Mouse (Mus musculus) kidney, embryonic 16.5 days (tissue): Measurements from ENCODE around the gene Ninj1. TPM values are rescaled to one million over a fixed set of nuclear protein-coding genes. Genes with fewer than 3 reads are reported as not detected.
A peak's percentile ranks its signal among the peaks of the same experiment; 100 is the strongest.

Experiments used
- ATAC-seq: fragments of 200-750 bp; cut with Nextera tagmentation; 2 replicates; pipeline ENCODE4 v1.8.0; 2017; ENCODE audit warnings: moderate TSS enrichment; ENCODE audit not compliant: low FRiP score, low TSS enrichment
- H3K27ac ChIP-seq: fragments of 300-500 bp; sonication (generic); 2 replicates; pipeline ENCODE4 v1.5.1; 2014; ENCODE audit warnings: low read length
- H3K27me3 ChIP-seq: fragments of 300-500 bp; sonication (generic); 2 replicates; pipeline ENCODE4 v1.6.1; 2014; ENCODE audit warnings: low read length, control low read depth, mixed read lengths; ENCODE audit not compliant: insufficient read depth
- H3K36me3 ChIP-seq: fragments of 300-500 bp; sonication (generic); 2 replicates; pipeline ENCODE4 v1.6.1; 2014; ENCODE audit warnings: low read length, control low read depth, mixed read lengths; ENCODE audit not compliant: insufficient read depth
- H3K4me1 ChIP-seq: fragments of 300-500 bp; sonication (generic); 2 replicates; pipeline ENCODE4 v1.6.1; 2014; ENCODE audit warnings: low read length, control low read depth, mixed read lengths; ENCODE audit not compliant: insufficient read depth
- H3K4me2 ChIP-seq: fragments of 300-500 bp; sonication (generic); replicated peaks from 2 replicates; pipeline ENCODE4 v1.6.1; 2014; ENCODE audit warnings: low read depth, low read length
- H3K4me3 ChIP-seq: fragments of 300-500 bp; sonication (generic); 2 replicates; pipeline ENCODE4 v1.5.1; 2014; ENCODE audit warnings: mild to moderate bottlenecking, low read length
- H3K9ac ChIP-seq: fragments of 300-500 bp; sonication (generic); replicated peaks from 2 replicates; pipeline ENCODE4 v1.6.1; 2014; ENCODE audit warnings: low read length
- H3K9me3 ChIP-seq: fragments of 300-500 bp; sonication (generic); 2 replicates; pipeline ENCODE4 v1.6.1; 2016; ENCODE audit warnings: low read length, control low read depth
- WGBS: fragments of 180-500 bp; shearing (Covaris S2); extraction: QIAGEN DNeasy Blood & Tissue Kit; methylation state at CpG from one replicate; pipeline ENCODE4 v1.1.7; 2014; 5-methylcytosine and 5-hydroxymethylcytosine counted together
- polyA plus RNA-seq: library from polyadenylated mRNA; unstranded; fragments of >200 nt; fragmentation: Nextera tagmentation; extraction: Ambion mirVana; gene quantifications from 2 replicates; pipeline ENCODE4 v1.2.1, GENCODE M21; 2015

Gene Ninj1
- polyA plus RNA-seq, 1 experiment from 2014 or later: 77.1 TPM

GRCm38 (mm10) chr13:49147858-49148226, 39.4 kb upstream of the Ninj1 start, which contains the start of gene Wnk2:
Gene Wnk2 (minus strand): TSS chr13:49148014.
- ATAC-seq: peak; percentile 80
- no peaks in the 10 kb centered on the region for H3K36me3 ChIP-seq
- no peaks in the 10 kb centered on the region for H3K9me3 ChIP-seq
- under 1% methylated on average over 39 of the region's 43 CpGs for WGBS
- H3K9ac ChIP-seq: peak within 1 kb of the TSS; percentile 75
- peaks cover 51% of the 10 kb centered on the region for H3K27me3 ChIP-seq
- no peak within 1 kb of the TSS for H3K27ac ChIP-seq
- peak within 1 kb of the TSS; percentile 92 for H3K4me2 ChIP-seq
- peaks cover 16% of the 10 kb centered on the region for H3K4me1 ChIP-seq
- peak within 1 kb of the TSS; percentile 61 for H3K4me3 ChIP-seq

GRCm38 (mm10) chr13:49148687-49149086, 38.6 kb upstream of the Ninj1 start:
- no peak overlapping the region for H3K4me3 ChIP-seq
- no peak overlapping the region for H3K27ac ChIP-seq
- H3K27me3 ChIP-seq: peaks cover 51% of the 10 kb centered on the region
- no peak for ATAC-seq
- H3K9ac ChIP-seq: no peak overlapping the region
- WGBS: 65% methylated on average over 4 of the region's 4 CpGs
- no peaks in the 10 kb centered on the region for H3K36me3 ChIP-seq
- H3K9me3 ChIP-seq: no peaks in the 10 kb centered on the region
- H3K4me2 ChIP-seq: no peak overlapping the region
- peaks cover 16% of the 10 kb centered on the region for H3K4me1 ChIP-seq

GRCm38 (mm10) chr13:49154028-49154427, 33.3 kb upstream of the Ninj1 start:
- H3K4me1 ChIP-seq: no peaks in the 10 kb centered on the region
- 67% methylated on average over 10 of the region's 10 CpGs for WGBS
- H3K4me3 ChIP-seq: no peak overlapping the region
- H3K9me3 ChIP-seq: 0 out of 2 replicates have a peak, but pooled peaks cover 4% of the 10 kb centered on the region
- ATAC-seq: no peak
- peaks cover 3% of the 10 kb centered on the region for H3K27me3 ChIP-seq
- no peak overlapping the region for H3K9ac ChIP-seq
- no peaks in the 10 kb centered on the region for H3K36me3 ChIP-seq
- no peak overlapping the region for H3K4me2 ChIP-seq
- no peak overlapping the region for H3K27ac ChIP-seq

- 44% methylated on average over 7 of the region's 7 CpGs for WGBS
- Histone ChIP-seq H3K4me1 (no peaks in the 10 kb centered on the region), H3K36me3 (no peaks in the 10 kb centered on the region), H3K4me3 (no peak overlapping the region), H3K27ac (no peak overlapping the region), H3K9ac (no peak overlapping the region), H3K9me3 (0 out of 2 replicates have a peak, but pooled peaks cover 4% of the 10 kb centered on the region), H3K27me3 (no peaks in the 10 kb centered on the region), H3K4me2 (no peak overlapping the region)
- ATAC-seq: no peak
Observed at GRCm38 (mm10) chr13:49154621-49155020, 32.7 kb upstream of the Ninj1 start.

- Histone ChIP-seq H3K4me2 (no peak overlapping the region), H3K9me3 (0 out of 2 replicates have a peak, but pooled peaks cover 4% of the 10 kb centered on the region), H3K9ac (no peak overlapping the region), H3K27ac (no peak overlapping the region), H3K4me1 (no peaks in the 10 kb centered on the region), H3K27me3 (no peaks in the 10 kb centered on the region), H3K4me3 (no peak overlapping the region), H3K36me3 (no peaks in the 10 kb centered on the region)
- no peak for ATAC-seq
- 73% methylated on average over 4 of the region's 4 CpGs for WGBS
Observed at GRCm38 (mm10) chr13:49156645-49157044, 30.6 kb upstream of the Ninj1 start.

- WGBS: 62% methylated on average over 10 of the region's 10 CpGs
- 0 out of 2 replicates have a peak, but pooled peaks cover 4% of the 10 kb centered on the region for H3K9me3 ChIP-seq
- no peaks in the 10 kb centered on the region for H3K4me1 ChIP-seq
- H3K9ac ChIP-seq: no peak overlapping the region
- no peaks in the 10 kb centered on the region for H3K27me3 ChIP-seq
- no peaks in the 10 kb centered on the region for H3K36me3 ChIP-seq
- H3K4me2 ChIP-seq: no peak overlapping the region
- ATAC-seq: no peak
- H3K27ac ChIP-seq: no peak overlapping the region
- no peak overlapping the region for H3K4me3 ChIP-seq
Observed at GRCm38 (mm10) chr13:49158040-49158713, 29.1 kb upstream of the Ninj1 start.

GRCm38 (mm10) chr13:49161236-49161635, 26.0 kb upstream of the Ninj1 start:
- no peak overlapping the region for H3K9ac ChIP-seq
- H3K36me3 ChIP-seq: no peaks in the 10 kb centered on the region
- H3K4me1 ChIP-seq: no peaks in the 10 kb centered on the region
- no peaks in the 10 kb centered on the region for H3K27me3 ChIP-seq
- H3K4me3 ChIP-seq: no peak overlapping the region
- 0 out of 2 replicates have a peak, but pooled peaks cover 4% of the 10 kb centered on the region for H3K9me3 ChIP-seq
- no peak for ATAC-seq
- H3K4me2 ChIP-seq: no peak overlapping the region
- no peak overlapping the region for H3K27ac ChIP-seq
- WGBS: 58% methylated on average over 2 of the region's 2 CpGs

- WGBS: 69% methylated on average over 4 of the region's 4 CpGs
- ATAC-seq: no peak
- Histone ChIP-seq H3K27me3 (no peaks in the 10 kb centered on the region), H3K9me3 (no peaks in the 10 kb centered on the region), H3K4me3 (no peak overlapping the region), H3K27ac (no peak overlapping the region), H3K4me1 (no peaks in the 10 kb centered on the region), H3K36me3 (no peaks in the 10 kb centered on the region), H3K9ac (no peak overlapping the region), H3K4me2 (no peak overlapping the region)
Observed at GRCm38 (mm10) chr13:49162722-49163121, 24.6 kb upstream of the Ninj1 start.

- Histone ChIP-seq H3K4me1 (no peaks in the 10 kb centered on the region), H3K4me2 (no peak overlapping the region), H3K9me3 (no peaks in the 10 kb centered on the region), H3K27me3 (no peaks in the 10 kb centered on the region), H3K27ac (no peak overlapping the region), H3K36me3 (no peaks in the 10 kb centered on the region), H3K9ac (no peak overlapping the region), H3K4me3 (no peak overlapping the region)
- no peak for ATAC-seq
- WGBS: 72% methylated on average over 7 of the region's 7 CpGs
Observed at GRCm38 (mm10) chr13:49163645-49164044, 23.6 kb upstream of the Ninj1 start.

GRCm38 (mm10) chr13:49167081-49167480, 20.2 kb upstream of the Ninj1 start:
- ATAC-seq: no peak
- Histone ChIP-seq H3K27ac (no peak overlapping the region), H3K9me3 (no peaks in the 10 kb centered on the region), H3K9ac (no peak overlapping the region), H3K4me1 (no peaks in the 10 kb centered on the region), H3K4me2 (no peak overlapping the region), H3K4me3 (no peak overlapping the region), H3K27me3 (no peaks in the 10 kb centered on the region), H3K36me3 (no peaks in the 10 kb centered on the region)
- WGBS: 37% methylated on average over 9 of the region's 9 CpGs
